Mouse (Mus musculus) stomach, postnatal 0 days (tissue): ENCODE measurements around the gene Olfr459. TPM values are rescaled to one million over a fixed set of nuclear protein-coding genes. Genes with fewer than 3 reads are reported as not detected.

ENCODE experiments used
- ATAC-seq: fragments of 200-750 bp; cut with Nextera tagmentation; 2 replicates; pipeline ENCODE4 v1.8.0; 2017; ENCODE audit not compliant: low FRiP score, low TSS enrichment
- DNase-seq: peaks from one replicate; pipeline ENCODE4 v3.0.0-alpha.2; 2016; ENCODE audit warnings: low spot score
- H3K27ac ChIP-seq: fragments of 300-500 bp; sonication (generic); replicated peaks from 2 replicates; pipeline ENCODE4 v1.5.1; 2014; ENCODE audit warnings: mild to moderate bottlenecking, control low read depth
- H3K27me3 ChIP-seq: fragments of 300-500 bp; sonication (generic); 2 replicates; pipeline ENCODE4 v1.6.1; 2014; ENCODE audit warnings: low read length; ENCODE audit not compliant: control insufficient read depth, insufficient read depth
- H3K36me3 ChIP-seq: fragments of 300-500 bp; sonication (generic); 2 replicates; pipeline ENCODE4 v1.6.1; 2014; ENCODE audit warnings: low read length, mixed read lengths; ENCODE audit not compliant: control insufficient read depth, insufficient read depth
- H3K4me1 ChIP-seq: fragments of 300-500 bp; sonication (generic); replicated peaks from 2 replicates; pipeline ENCODE4 v1.6.1; 2014; ENCODE audit warnings: antibody characterized with exemption; ENCODE audit not compliant: control insufficient read depth, insufficient read depth
- H3K4me2 ChIP-seq: fragments of 300-500 bp; sonication (generic); replicated peaks from 2 replicates; pipeline ENCODE4 v1.6.1; 2014; ENCODE audit warnings: low read depth, mild to moderate bottlenecking, control low read depth, moderate library complexity
- H3K4me3 ChIP-seq: fragments of 300-500 bp; sonication (generic); 2 replicates; pipeline ENCODE4 v1.5.1; 2014; ENCODE audit warnings: low read depth, low read length, control low read depth
- H3K9ac ChIP-seq: fragments of 300-500 bp; sonication (generic); 2 replicates; pipeline ENCODE4 v1.6.1; 2014; ENCODE audit warnings: mild to moderate bottlenecking, low read length, control low read depth, mixed read lengths
- H3K9me3 ChIP-seq: fragments of 300-500 bp; sonication (generic); 2 replicates; pipeline ENCODE4 v1.6.1; 2016; ENCODE audit warnings: low read length; ENCODE audit not compliant: control insufficient read depth
- CTCF ChIP-seq: IDR thresholded peaks from 2 replicates; pipeline ENCODE4 v1.5.1; 2016; ENCODE audit warnings: antibody characterized with exemption, low read depth, mild to moderate bottlenecking, moderate library complexity
- EP300 ChIP-seq: optimal IDR thresholded peaks from 2 replicates; pipeline ENCODE3; 2016; ENCODE audit warnings: antibody characterized with exemption
- WGBS: fragments of 180-500 bp; shearing (Covaris S2); extraction: QIAGEN DNeasy Blood & Tissue Kit; methylation state at CpG from one replicate; pipeline ENCODE4 v1.1.7; 2014; 5-methylcytosine and 5-hydroxymethylcytosine counted together
- polyA plus RNA-seq: library from polyadenylated mRNA; unstranded; fragments of >200 nt; fragmentation: Nextera tagmentation; extraction: Ambion mirVana; gene quantifications from 2 replicates; pipeline ENCODE4 v1.2.1, GENCODE M21; 2015

Olfr459 gene
- polyA plus RNA-seq, 1 experiment from 2014 or later = not detected

DNA sequence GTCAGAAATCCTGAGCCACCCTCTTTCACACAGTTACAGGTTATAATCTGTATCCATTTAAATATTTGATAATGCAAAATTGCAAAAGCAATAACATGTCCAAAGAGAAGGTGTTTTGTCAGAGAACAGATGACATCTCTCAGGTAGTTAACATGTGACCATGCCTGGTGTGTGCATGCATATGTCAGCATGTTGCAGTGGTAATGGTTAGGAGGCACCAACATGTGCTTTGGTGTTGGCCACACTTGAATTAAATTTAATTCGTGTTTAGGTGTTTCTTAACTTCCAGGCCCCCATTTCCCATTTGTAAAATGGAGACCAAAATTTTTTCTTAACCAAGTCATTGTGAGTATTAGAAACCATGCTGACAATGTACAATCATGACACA is 12.6 kb downstream of the Olfr459 start:
- H3K27ac ChIP-seq = no peak overlapping the region
- WGBS = 71% methylated on average over 1 of the region's 1 CpGs
- TF ChIP-seq EP300 = no peak
- no peak for TF ChIP-seq CTCF

DNA sequence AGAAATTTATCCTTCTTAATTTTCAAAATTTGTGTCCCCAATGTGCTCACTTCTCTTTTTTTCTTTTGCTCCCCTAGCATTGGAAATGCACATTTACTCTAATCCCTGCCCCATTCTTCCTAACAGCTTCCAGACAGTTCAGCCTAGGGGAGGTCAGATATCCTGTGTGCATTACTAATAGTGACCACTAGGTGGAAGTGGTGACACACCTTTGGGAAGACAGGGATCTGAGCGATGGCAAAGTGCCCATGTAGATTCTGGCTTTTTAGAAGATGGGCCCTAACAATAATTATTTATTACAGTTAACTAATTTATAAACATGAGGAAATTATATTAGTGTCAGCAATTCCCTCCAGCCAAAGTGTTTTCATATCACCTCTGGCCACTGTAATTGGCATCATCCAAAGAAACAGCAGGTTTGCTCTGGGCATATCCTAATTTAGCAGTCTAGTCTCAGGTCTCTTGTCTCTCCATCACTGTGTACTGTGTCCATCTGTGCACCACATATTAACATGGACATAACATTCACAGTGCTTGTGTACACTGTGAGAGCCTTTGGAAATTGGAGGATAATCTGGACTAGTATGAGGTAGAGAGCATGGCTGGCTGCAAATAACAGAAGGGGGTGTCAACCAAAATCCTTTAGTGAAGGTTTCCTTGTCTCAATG is 13.1 kb downstream of the Olfr459 start:
- H3K9ac ChIP-seq = no peak overlapping the region
- no peak overlapping the region for H3K4me2 ChIP-seq
- WGBS = 10% methylated on average over 1 of the region's 1 CpGs
- ATAC-seq (no peak), DNase-seq (peak; percentile 27)
- TF ChIP-seq CTCF (peak; percentile 93), EP300 (no peak)
- no peak overlapping the region for H3K4me3 ChIP-seq
- no peaks in the 10 kb centered on the region for H3K4me1 ChIP-seq
- no peaks in the 10 kb centered on the region for H3K36me3 ChIP-seq
- H3K27ac ChIP-seq = no peak overlapping the region
- H3K9me3 ChIP-seq = no peaks in the 10 kb centered on the region
- no peaks in the 10 kb centered on the region for H3K27me3 ChIP-seq

More for the DNA sequence above, 12.6 kb downstream of the Olfr459 start:
- Histone ChIP-seq H3K4me2 (no peak overlapping the region), H3K27me3 (no peaks in the 10 kb centered on the region), H3K4me1 (no peaks in the 10 kb centered on the region), H3K9me3 (no peaks in the 10 kb centered on the region), H3K9ac (no peak overlapping the region), H3K4me3 (no peak overlapping the region), H3K36me3 (no peaks in the 10 kb centered on the region)
- ATAC-seq (no peak), DNase-seq (no peak)

DNA sequence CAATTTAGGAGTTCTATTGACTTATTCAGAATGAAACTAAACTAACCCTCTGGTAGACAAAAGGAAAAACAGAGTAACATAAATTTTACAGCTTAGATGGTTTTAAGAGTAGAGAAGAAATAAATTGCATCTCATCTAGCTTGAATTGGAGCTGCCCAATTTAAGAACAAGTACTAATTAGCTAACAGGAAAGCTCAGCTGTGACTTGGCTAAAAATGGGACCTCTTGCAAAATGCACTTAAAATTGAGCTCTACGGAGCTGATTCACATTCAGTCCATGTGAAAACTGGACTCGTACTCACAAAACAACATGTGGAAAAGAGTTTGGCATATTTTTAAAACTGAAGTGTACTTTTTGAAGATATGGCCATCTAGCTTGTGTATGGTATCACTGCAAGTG is 15.4 kb downstream of the Olfr459 start:
- H3K27ac ChIP-seq = no peak overlapping the region
- H3K36me3 ChIP-seq = no peaks in the 10 kb centered on the region
- no peak for TF ChIP-seq CTCF
- TF ChIP-seq EP300 = no peak
- DNase-seq (no peak), ATAC-seq (no peak)
- H3K4me2 ChIP-seq = no peak overlapping the region
- H3K27me3 ChIP-seq = no peaks in the 10 kb centered on the region
- no peaks in the 10 kb centered on the region for H3K9me3 ChIP-seq
- H3K9ac ChIP-seq = no peak overlapping the region
- no peak overlapping the region for H3K4me3 ChIP-seq
- WGBS = 80% methylated on average over 2 of the region's 2 CpGs
- H3K4me1 ChIP-seq = no peaks in the 10 kb centered on the region

DNA sequence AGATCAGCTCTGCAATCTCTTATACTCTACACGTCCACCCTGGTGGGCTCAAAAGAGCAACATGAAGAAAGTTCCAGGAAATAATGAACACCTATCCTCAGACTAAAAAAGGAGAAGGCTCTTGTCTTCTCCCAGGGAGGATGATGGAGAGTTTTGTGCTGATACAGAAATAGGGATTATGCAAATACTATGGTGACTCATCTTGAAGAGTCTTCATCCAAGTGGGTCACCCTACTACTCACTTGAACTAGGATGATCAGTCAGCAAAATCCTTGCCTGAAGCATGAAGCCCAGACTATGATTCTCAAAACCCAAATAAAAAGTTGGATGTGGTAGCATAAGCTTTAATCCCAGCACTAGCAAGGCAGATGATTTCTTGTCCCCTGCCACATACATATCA is 16.6 kb downstream of the Olfr459 start:
- Histone ChIP-seq H3K4me1 (no peaks in the 10 kb centered on the region), H3K4me3 (no peak overlapping the region), H3K36me3 (no peaks in the 10 kb centered on the region), H3K9ac (no peak overlapping the region), H3K4me2 (no peak overlapping the region), H3K27ac (no peak overlapping the region), H3K27me3 (no peaks in the 10 kb centered on the region), H3K9me3 (no peaks in the 10 kb centered on the region)
- ATAC-seq = no peak
- no peak for DNase-seq
- 70% methylated on average over 1 of the region's 1 CpGs for WGBS
- TF ChIP-seq EP300 = no peak
- TF ChIP-seq CTCF = no peak

DNA sequence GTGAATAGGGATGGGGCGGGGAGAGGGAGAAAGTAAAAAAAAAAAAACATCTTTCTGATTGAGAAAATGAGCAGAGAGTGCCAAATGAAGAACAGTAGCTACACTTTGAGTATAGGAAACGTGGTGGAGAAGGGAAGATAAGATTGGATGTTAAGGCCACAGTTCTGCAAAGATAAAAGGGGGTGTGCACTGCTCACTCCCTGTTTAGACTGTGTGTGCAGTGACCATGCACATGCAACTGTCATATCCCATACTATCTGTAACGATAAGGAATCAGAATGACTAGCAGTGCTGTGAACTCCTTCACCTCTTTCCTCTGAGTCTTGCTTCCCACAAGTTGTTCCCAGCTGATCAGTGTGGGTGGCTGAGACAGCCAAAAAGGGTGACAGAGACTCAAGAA is 17.8 kb downstream of the Olfr459 start:
- Histone ChIP-seq H3K4me2 (no peak overlapping the region), H3K27me3 (no peaks in the 10 kb centered on the region), H3K36me3 (no peaks in the 10 kb centered on the region), H3K4me3 (no peak overlapping the region), H3K27ac (no peak overlapping the region), H3K9me3 (no peaks in the 10 kb centered on the region), H3K9ac (no peak overlapping the region), H3K4me1 (no peaks in the 10 kb centered on the region)
- ATAC-seq (no peak), DNase-seq (no peak)
- no peak for TF ChIP-seq CTCF
- TF ChIP-seq EP300 = no peak
- 70% methylated on average over 3 of the region's 3 CpGs for WGBS

DNA sequence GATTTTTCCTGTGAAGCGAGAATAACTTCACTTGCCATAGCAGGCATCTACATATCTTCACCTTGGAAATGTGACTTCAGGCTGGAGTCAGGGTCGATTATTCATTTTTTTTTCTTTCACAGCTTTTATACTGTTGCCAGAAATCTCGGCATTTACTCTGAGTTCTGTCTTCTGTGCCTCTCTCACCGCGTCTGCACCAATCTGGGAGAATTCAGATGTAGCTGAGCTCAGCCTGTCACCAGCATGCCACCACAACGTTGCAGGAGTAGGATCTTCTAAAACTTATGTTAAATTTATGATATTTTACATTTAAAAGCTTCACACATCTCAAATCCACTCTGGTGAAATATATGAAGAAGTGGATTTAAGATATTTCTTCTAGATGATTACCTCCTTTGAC is 20.4 kb downstream of the Olfr459 start:
- 56% methylated on average over 6 of the region's 6 CpGs for WGBS
- no peak for TF ChIP-seq EP300
- TF ChIP-seq CTCF = no peak

More for the DNA sequence above, 20.4 kb downstream of the Olfr459 start:
- H3K4me2 ChIP-seq = no peak overlapping the region
- H3K4me3 ChIP-seq = no peak overlapping the region
- no peak overlapping the region for H3K9ac ChIP-seq
- H3K27me3 ChIP-seq = no peaks in the 10 kb centered on the region
- no peaks in the 10 kb centered on the region for H3K36me3 ChIP-seq
- ATAC-seq (no peak), DNase-seq (no peak)
- no peak overlapping the region for H3K27ac ChIP-seq
- no peaks in the 10 kb centered on the region for H3K9me3 ChIP-seq
- no peaks in the 10 kb centered on the region for H3K4me1 ChIP-seq
